ENCODE assay signal across 27 mouse cellular contexts in the genomic region with DNA sequence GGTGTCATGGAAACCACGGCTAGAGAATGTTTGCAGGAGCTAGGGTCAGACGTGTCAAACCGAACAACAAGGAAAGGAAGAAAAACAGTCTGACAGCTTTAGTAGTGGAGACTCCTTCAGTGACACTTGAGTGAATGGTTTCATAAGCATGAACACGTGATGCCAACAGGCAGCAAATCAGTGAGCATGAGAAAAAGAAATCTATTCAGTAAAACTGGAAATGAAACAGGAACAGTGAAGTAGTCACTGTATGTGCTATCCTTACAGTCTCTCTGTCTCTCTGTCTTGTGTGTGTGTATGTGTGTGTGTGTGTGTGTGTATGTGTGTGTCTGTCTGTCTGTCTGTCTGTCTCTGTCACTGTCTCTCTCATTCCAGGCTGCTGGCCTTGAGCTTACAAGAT. TPM values are rescaled to one million over a fixed set of nuclear protein-coding genes. Genes with fewer than 3 reads are reported as not detected.
"Had no signal": no experiment of that assay in that cellular context is flagged by ENCODE, and none has a peak within 500 bp of the region (broad histone marks: within the 10 kb centered on the region; RNA-seq: fewer than 3 reads in every experiment).

No protein-coding gene starts in this region.

- H3K9me3 ChIP-seq: limb, embryonic 12.5 days; limb, embryonic 15.5 days; megakaryocyte, embryonic 14.5 days; neural tube, embryonic 13.5 days; stomach, embryonic 15.5 days had no signal

- H3K36me3 ChIP-seq: limb, embryonic 12.5 days; limb, embryonic 15.5 days; neural tube, embryonic 13.5 days; stomach, embryonic 15.5 days had no signal

- H3K4me2 ChIP-seq: limb, embryonic 12.5 days; limb, embryonic 15.5 days; liver, embryonic 11.5 days; lung, embryonic 14.5 days; midbrain, embryonic 11.5 days; neural tube, embryonic 13.5 days; stomach, embryonic 15.5 days had no signal

- H3K4me3 ChIP-seq: limb, embryonic 12.5 days; limb, embryonic 15.5 days; megakaryocyte, embryonic 14.5 days; neural tube, embryonic 13.5 days; stomach, embryonic 15.5 days had no signal

- H3K27me3 ChIP-seq: limb, embryonic 12.5 days; limb, embryonic 15.5 days; megakaryocyte, embryonic 14.5 days; neural tube, embryonic 13.5 days; stomach, embryonic 15.5 days had no signal

- H3K27ac ChIP-seq: limb, embryonic 12.5 days; limb, embryonic 15.5 days; liver, embryonic 14.5 days; neural tube, embryonic 13.5 days; stomach, embryonic 15.5 days had no signal

- H3K9ac ChIP-seq: limb, embryonic 12.5 days; limb, embryonic 15.5 days; liver, embryonic 14.5 days; liver, postnatal 0 days; lung, embryonic 14.5 days; neural tube, embryonic 13.5 days; stomach, embryonic 15.5 days had no signal

- DNase-seq: kidney, adult 18-20 months; kidney, adult 9 months; kidney, postnatal 14 days; kidney, postnatal 4 days; left cerebral cortex, postnatal 4 days; liver, postnatal 0 days; lung, embryonic 14.5 days; retina, postnatal 1 day; right cerebral cortex, postnatal 25 days; spleen, adult 18-20 months; thymus, postnatal 36 days had no signal

- ATAC-seq: liver, postnatal 0 days; lung, postnatal 0 days had no signal

- H3K4me1 ChIP-seq: limb, embryonic 12.5 days; limb, embryonic 15.5 days; megakaryocyte, embryonic 14.5 days; neural tube, embryonic 13.5 days; stomach, embryonic 15.5 days had no signal

RNA-seq across cellular contexts. Expression of a gene that starts 5.2 kb away (rescaled TPM):
- total RNA-seq: layer of hippocampus, adult 18-20 months; layer of hippocampus, postnatal 14 days; left cerebral cortex, adult 8-10 months; left cerebral cortex, postnatal 14 days; left cerebral cortex, postnatal 4 days had no signal
- polyA plus RNA-seq: kidney, embryonic 16.5 days; limb, embryonic 12.5 days; limb, embryonic 15.5 days; liver, embryonic 11.5 days; liver, embryonic 14.5 days; lung, embryonic 14.5 days; lung, postnatal 0 days; midbrain, embryonic 11.5 days; neural tube, embryonic 13.5 days; stomach, embryonic 15.5 days; thymus, postnatal 0 days; urinary bladder, adult 2 months had no signal
